Mouse (Mus musculus) midbrain, embryonic 16.5 days (tissue): ENCODE results near the gene Dnaic1. TPM values are rescaled to one million over a fixed set of nuclear protein-coding genes. Genes with fewer than 3 reads are reported as not detected.

ENCODE experiments used
- ATAC-seq: fragments of 200-750 bp; cut with Nextera tagmentation; 2 replicates; pipeline ENCODE4 v1.8.0; 2017; ENCODE audit warnings: moderate TSS enrichment
- H3K27ac ChIP-seq: fragments of 300-500 bp; sonication (generic); 2 replicates; pipeline ENCODE4 v1.5.1; 2014; ENCODE audit warnings: mild to moderate bottlenecking, low read length, mixed read lengths
- H3K27me3 ChIP-seq: fragments of 300-500 bp; sonication (generic); 2 replicates; pipeline ENCODE4 v1.6.1; 2014; ENCODE audit warnings: low read depth, low read length, mixed read lengths; ENCODE audit not compliant: control insufficient read depth, insufficient read depth
- H3K36me3 ChIP-seq: fragments of 300-500 bp; sonication (generic); 2 replicates; pipeline ENCODE4 v1.6.1; 2014; ENCODE audit warnings: mild to moderate bottlenecking, low read length, moderate library complexity, mixed read lengths; ENCODE audit not compliant: control insufficient read depth, insufficient read depth
- H3K4me1 ChIP-seq: fragments of 300-500 bp; sonication (generic); 2 replicates; pipeline ENCODE4 v1.6.1; 2014; ENCODE audit warnings: mild to moderate bottlenecking, low read length, mixed read lengths; ENCODE audit not compliant: control insufficient read depth, insufficient read depth
- H3K4me2 ChIP-seq: fragments of 300-500 bp; sonication (generic); 2 replicates; pipeline ENCODE4 v1.6.1; 2014; ENCODE audit warnings: mild to moderate bottlenecking, low read length, mixed read lengths
- H3K4me3 ChIP-seq: fragments of 300-500 bp; sonication (generic); 2 replicates; pipeline ENCODE4 v1.5.1; 2014; ENCODE audit warnings: low read depth, mild to moderate bottlenecking, low read length, moderate library complexity, mixed read lengths
- H3K9ac ChIP-seq: fragments of 300-500 bp; sonication (generic); 2 replicates; pipeline ENCODE4 v1.6.1; 2014; ENCODE audit warnings: low read depth, low read length, mixed read lengths
- H3K9me3 ChIP-seq: fragments of 300-500 bp; sonication (generic); replicated peaks from 2 replicates; pipeline ENCODE4 v1.6.1; 2014; ENCODE audit warnings: mild to moderate bottlenecking, low read length, mixed read lengths; ENCODE audit not compliant: control insufficient read depth, poor library complexity, severe bottlenecking
- WGBS: fragments of 180-500 bp; shearing (Covaris S2); extraction: QIAGEN DNeasy Blood & Tissue Kit; methylation state at CpG from one replicate; pipeline ENCODE4 v1.1.7; 2014; 5-methylcytosine and 5-hydroxymethylcytosine counted together
- polyA plus RNA-seq: library from polyadenylated mRNA; unstranded; fragments of >200 nt; fragmentation: Nextera tagmentation; extraction: Ambion mirVana; gene quantifications from 2 replicates; pipeline ENCODE4 v1.2.1, GENCODE M21; 2015

Gene Dnaic1
- polyA plus RNA-seq, result 1.4 and 2.6 TPM in 2 replicates

GRCm38 (mm10) chr4:41569411-41569885 lies at the start of gene Dnaic1, which contains the start of gene Fam219a:
Gene Dnaic1 (plus strand): TSS chr4:41569775.
Gene Fam219a (minus strand): TSS chr4:41569538.
- peak; percentile 96 for ATAC-seq
- Histone ChIP-seq H3K4me3 (peak within 1 kb of the TSS; percentile 82), H3K4me1 (peaks cover 30% of the 10 kb centered on the region), H3K4me2 (peak within 1 kb of the TSS; percentile 71), H3K36me3 (no peaks in the 10 kb centered on the region), H3K27me3 (no peaks in the 10 kb centered on the region), H3K27ac (peak within 1 kb of the TSS; percentile 92), H3K9me3 (no peaks in the 10 kb centered on the region), H3K9ac (peak within 1 kb of the TSS; percentile 90)
- WGBS, result under 1% methylated on average over 36 of the region's 41 CpGs

GRCm38 (mm10) chr4:41520641-41521040 lies 48.9 kb upstream of the Dnaic1 start:
- H3K27ac ChIP-seq, result no peak overlapping the region
- H3K9ac ChIP-seq, result no peak overlapping the region
- H3K4me2 ChIP-seq, result no peak overlapping the region
- no peak for ATAC-seq
- H3K9me3 ChIP-seq, result no peaks in the 10 kb centered on the region
- H3K4me3 ChIP-seq, result no peak overlapping the region
- H3K4me1 ChIP-seq, result no peaks in the 10 kb centered on the region; the same call in 1 of the 2 replicates
- WGBS, result 44% methylated on average over 14 of the region's 14 CpGs
- no peaks in the 10 kb centered on the region for H3K27me3 ChIP-seq
- peaks cover 18% of the 10 kb centered on the region for H3K36me3 ChIP-seq

- H3K9me3 ChIP-seq, result no peaks in the 10 kb centered on the region
- no peak for ATAC-seq
- peaks cover 18% of the 10 kb centered on the region for H3K36me3 ChIP-seq
- H3K27me3 ChIP-seq, result no peaks in the 10 kb centered on the region
- H3K9ac ChIP-seq, result no peak overlapping the region
- no peak overlapping the region for H3K4me2 ChIP-seq
- no peak overlapping the region for H3K27ac ChIP-seq
- WGBS, result 67% methylated on average over 6 of the region's 6 CpGs
- no peak overlapping the region for H3K4me3 ChIP-seq
- H3K4me1 ChIP-seq, result peaks cover 11% of the 10 kb centered on the region
Measured at GRCm38 (mm10) chr4:41522136-41522535, 47.4 kb upstream of the Dnaic1 start.

- H3K36me3 ChIP-seq, result peaks cover 18% of the 10 kb centered on the region
- 56% methylated on average over 5 of the region's 5 CpGs for WGBS
- ATAC-seq, result no peak
- H3K9me3 ChIP-seq, result no peaks in the 10 kb centered on the region
- H3K4me3 ChIP-seq, result no peak overlapping the region
- no peak overlapping the region for H3K27ac ChIP-seq
- H3K4me2 ChIP-seq, result no peak overlapping the region
- H3K4me1 ChIP-seq, result peaks cover 17% of the 10 kb centered on the region
- H3K9ac ChIP-seq, result no peak overlapping the region
- H3K27me3 ChIP-seq, result no peaks in the 10 kb centered on the region
Measured at GRCm38 (mm10) chr4:41522788-41523187, 46.8 kb upstream of the Dnaic1 start.

- H3K36me3 ChIP-seq, result peaks cover 18% of the 10 kb centered on the region
- WGBS, result 76% methylated on average over 7 of the region's 7 CpGs
- no peaks in the 10 kb centered on the region for H3K27me3 ChIP-seq
- no peak overlapping the region for H3K4me2 ChIP-seq
- H3K9ac ChIP-seq, result no peak overlapping the region
- no peak overlapping the region for H3K27ac ChIP-seq
- no peak for ATAC-seq
- no peak overlapping the region for H3K4me3 ChIP-seq
- H3K4me1 ChIP-seq, result peaks cover 28% of the 10 kb centered on the region
- no peaks in the 10 kb centered on the region for H3K9me3 ChIP-seq
Measured at GRCm38 (mm10) chr4:41523839-41524238, 45.7 kb upstream of the Dnaic1 start.

- no peak overlapping the region for H3K4me2 ChIP-seq
- peaks cover 28% of the 10 kb centered on the region for H3K4me1 ChIP-seq
- H3K4me3 ChIP-seq, result no peak overlapping the region
- 80% methylated on average over 9 of the region's 9 CpGs for WGBS
- no peaks in the 10 kb centered on the region for H3K9me3 ChIP-seq
- H3K9ac ChIP-seq, result no peak overlapping the region
- ATAC-seq, result no peak
- no peaks in the 10 kb centered on the region for H3K27me3 ChIP-seq
- peaks cover 11% of the 10 kb centered on the region for H3K36me3 ChIP-seq
- no peak overlapping the region for H3K27ac ChIP-seq
Measured at GRCm38 (mm10) chr4:41524829-41525228, 44.7 kb upstream of the Dnaic1 start.

- H3K9ac ChIP-seq, result no peak overlapping the region
- H3K36me3 ChIP-seq, result peaks cover under 1% of the 10 kb centered on the region; the same call in 1 of the 2 replicates
- no peak overlapping the region; the same call in 1 of the 2 replicates for H3K4me2 ChIP-seq
- no peak overlapping the region for H3K4me3 ChIP-seq
- ATAC-seq, result peak; percentile 14; the same call in 1 of the 2 replicates
- peak overlapping the region; percentile 50; the same call in 1 of the 2 replicates for H3K27ac ChIP-seq
- WGBS, result 16% methylated on average over 7 of the region's 7 CpGs
- H3K4me1 ChIP-seq, result peaks cover 30% of the 10 kb centered on the region
- no peaks in the 10 kb centered on the region for H3K9me3 ChIP-seq
- H3K27me3 ChIP-seq, result no peaks in the 10 kb centered on the region
Measured at GRCm38 (mm10) chr4:41526553-41526952, 43.0 kb upstream of the Dnaic1 start.

- Histone ChIP-seq H3K4me1 (peaks cover 30% of the 10 kb centered on the region), H3K27me3 (no peaks in the 10 kb centered on the region), H3K9me3 (no peaks in the 10 kb centered on the region), H3K27ac (peak overlapping the region; percentile 50), H3K9ac (peak overlapping the region; percentile 18; the same call in 1 of the 2 replicates), H3K4me3 (no peak overlapping the region), H3K4me2 (peak overlapping the region; percentile 7; the same call in 1 of the 2 replicates), H3K36me3 (no peaks in the 10 kb centered on the region; the same call in 1 of the 2 replicates)
- 12% methylated on average over 13 of the region's 13 CpGs for WGBS
- ATAC-seq, result 0 out of 2 replicates have a peak, but pooled peaks have one; percentile 10
Measured at GRCm38 (mm10) chr4:41527076-41527475, 42.5 kb upstream of the Dnaic1 start.

GRCm38 (mm10) chr4:41527996-41528395 lies 41.6 kb upstream of the Dnaic1 start:
- H3K4me1 ChIP-seq, result peaks cover 30% of the 10 kb centered on the region
- H3K9ac ChIP-seq, result no peak overlapping the region
- ATAC-seq, result peak; percentile 37
- no peak overlapping the region for H3K4me2 ChIP-seq
- no peak overlapping the region for H3K4me3 ChIP-seq
- H3K9me3 ChIP-seq, result no peaks in the 10 kb centered on the region
- no peaks in the 10 kb centered on the region for H3K27me3 ChIP-seq
- H3K27ac ChIP-seq, result peak overlapping the region; percentile 40
- WGBS, result 8% methylated on average over 8 of the region's 8 CpGs
- no peaks in the 10 kb centered on the region for H3K36me3 ChIP-seq
